Mouse (Mus musculus) forebrain, embryonic 14.5 days (tissue): Measurements from ENCODE around the gene Hemgn. TPM values are rescaled to one million over a fixed set of nuclear protein-coding genes. Genes with fewer than 3 reads are reported as not detected.
A peak's percentile ranks its signal among the peaks of the same experiment; 100 is the strongest.

ENCODE experiments used
- ATAC-seq: fragments of 200-750 bp; cut with Nextera tagmentation; 2 replicates; pipeline ENCODE4 v1.8.0; 2017; ENCODE audit warnings: mild to moderate bottlenecking, moderate library complexity
- DNase-seq: peaks from one replicate; pipeline ENCODE4 v3.0.0-alpha.2; 2015; ENCODE audit warnings: low spot score
- H3K27ac ChIP-seq: fragments of 300-500 bp; sonication (generic); 2 replicates; pipeline ENCODE4 v1.5.1; 2014; ENCODE audit warnings: low read depth, mild to moderate bottlenecking, control low read depth, low read length, moderate library complexity
- H3K27me3 ChIP-seq: fragments of 300-500 bp; sonication (generic); replicated peaks from 2 replicates; pipeline ENCODE4 v1.6.1; 2014; ENCODE audit warnings: low read length, control low read depth, mixed read lengths; ENCODE audit not compliant: control insufficient read depth, insufficient read depth
- H3K36me3 ChIP-seq: fragments of 300-500 bp; sonication (generic); 2 replicates; pipeline ENCODE4 v1.6.1; 2014; ENCODE audit warnings: low read length, control low read depth; ENCODE audit not compliant: control insufficient read depth, insufficient read depth
- H3K4me1 ChIP-seq: fragments of 300-500 bp; sonication (generic); 2 replicates; pipeline ENCODE4 v1.6.1; 2014; ENCODE audit warnings: antibody characterized with exemption, low read length, control low read depth; ENCODE audit not compliant: control insufficient read depth, insufficient read depth
- H3K4me2 ChIP-seq: fragments of 300-500 bp; sonication (generic); 2 replicates; pipeline ENCODE4 v1.6.1; 2014; ENCODE audit warnings: mild to moderate bottlenecking, control low read depth, low read length
- H3K4me3 ChIP-seq: fragments of 300-500 bp; sonication (generic); 2 replicates; pipeline ENCODE4 v1.5.1; 2014; ENCODE audit warnings: low read depth, low read length, control low read depth
- H3K9ac ChIP-seq: fragments of 300-500 bp; sonication (generic); 2 replicates; pipeline ENCODE4 v1.6.1; 2014; ENCODE audit warnings: mild to moderate bottlenecking, low read length, control low read depth, moderate library complexity
- H3K9me3 ChIP-seq: fragments of 300-500 bp; sonication (generic); replicated peaks from 2 replicates; pipeline ENCODE4 v1.6.1; 2016; ENCODE audit warnings: low read length, control low read depth, mixed read lengths; ENCODE audit not compliant: control insufficient read depth
- WGBS: fragments of 180-500 bp; shearing (Covaris S2); extraction: QIAGEN DNeasy Blood & Tissue Kit; methylation state at CpG from one replicate; pipeline ENCODE4 v1.1.7; 2014; 5-methylcytosine and 5-hydroxymethylcytosine counted together
- polyA plus RNA-seq: library from polyadenylated mRNA; unstranded; fragments of >200 nt; fragmentation: Nextera tagmentation; extraction: Ambion mirVana; gene quantifications from 2 replicates; pipeline ENCODE4 v1.2.1, GENCODE M21; 2014

The Hemgn gene
- polyA plus RNA-seq, 1 experiment from 2014 or later: not detected

- no peaks in the 10 kb centered on the region for H3K4me1 ChIP-seq
- no peak overlapping the region for H3K27ac ChIP-seq
- no peaks in the 10 kb centered on the region for H3K36me3 ChIP-seq
- DNase-seq (no peak), ATAC-seq (no peak)
- H3K9me3 ChIP-seq: no peaks in the 10 kb centered on the region
- H3K9ac ChIP-seq: no peak overlapping the region
- WGBS: 53% methylated on average over 12 of the region's 12 CpGs
- no peak overlapping the region for H3K4me2 ChIP-seq
- peaks cover 10% of the 10 kb centered on the region for H3K27me3 ChIP-seq
- H3K4me3 ChIP-seq: no peak overlapping the region
Measured at GRCm38 (mm10) chr4:46356351-46357133, 56.8 kb downstream of the Hemgn start.

GRCm38 (mm10) chr4:46353045-46353444, 60.3 kb downstream of the Hemgn start:
- ATAC-seq: no peak

GRCm38 (mm10) chr4:46349530-46349929, 63.8 kb downstream of the Hemgn start:
- Histone ChIP-seq H3K36me3 (no peaks in the 10 kb centered on the region), H3K27me3 (peaks cover 69% of the 10 kb centered on the region), H3K27ac (no peak overlapping the region), H3K9me3 (no peaks in the 10 kb centered on the region), H3K9ac (no peak overlapping the region), H3K4me2 (no peak overlapping the region), H3K4me3 (no peak overlapping the region), H3K4me1 (no peaks in the 10 kb centered on the region)
- WGBS: 40% methylated on average over 5 of the region's 5 CpGs
- no peak for ATAC-seq
- no peak for DNase-seq

More at GRCm38 (mm10) chr4:46353045-46353444, 60.3 kb downstream of the Hemgn start:
- H3K27me3 ChIP-seq: peaks cover 39% of the 10 kb centered on the region
- DNase-seq: no peak
- H3K4me2 ChIP-seq: no peak overlapping the region
- WGBS: 10% methylated on average over 10 of the region's 10 CpGs
- H3K9ac ChIP-seq: no peak overlapping the region
- no peaks in the 10 kb centered on the region for H3K9me3 ChIP-seq
- no peak overlapping the region for H3K27ac ChIP-seq
- no peaks in the 10 kb centered on the region for H3K36me3 ChIP-seq
- H3K4me1 ChIP-seq: no peaks in the 10 kb centered on the region
- no peak overlapping the region for H3K4me3 ChIP-seq

- no peak overlapping the region for H3K4me3 ChIP-seq
- no peaks in the 10 kb centered on the region for H3K9me3 ChIP-seq
- no peak for DNase-seq
- H3K4me2 ChIP-seq: no peak overlapping the region
- peaks cover 75% of the 10 kb centered on the region for H3K27me3 ChIP-seq
- no peak overlapping the region for H3K9ac ChIP-seq
- H3K36me3 ChIP-seq: no peaks in the 10 kb centered on the region
- H3K27ac ChIP-seq: no peak overlapping the region
- H3K4me1 ChIP-seq: no peaks in the 10 kb centered on the region
- 21% methylated on average over 9 of the region's 9 CpGs for WGBS
- ATAC-seq: no peak
Measured at GRCm38 (mm10) chr4:46348897-46349296, 64.4 kb downstream of the Hemgn start.

GRCm38 (mm10) chr4:46347580-46348515, 65.5 kb downstream of the Hemgn start:
- no peak overlapping the region for H3K27ac ChIP-seq
- H3K4me1 ChIP-seq: no peaks in the 10 kb centered on the region
- H3K36me3 ChIP-seq: no peaks in the 10 kb centered on the region
- no peaks in the 10 kb centered on the region for H3K9me3 ChIP-seq
- no peak overlapping the region for H3K9ac ChIP-seq
- ATAC-seq: no peak
- H3K27me3 ChIP-seq: peaks cover 85% of the 10 kb centered on the region
- H3K4me2 ChIP-seq: no peak overlapping the region
- 2% methylated on average over 41 of the region's 41 CpGs for WGBS
- DNase-seq: peak; percentile 57
- H3K4me3 ChIP-seq: no peak overlapping the region

GRCm38 (mm10) chr4:46347141-46347540, 66.2 kb downstream of the Hemgn start:
- Histone ChIP-seq H3K4me3 (no peak overlapping the region), H3K36me3 (no peaks in the 10 kb centered on the region), H3K27me3 (peaks cover 92% of the 10 kb centered on the region), H3K27ac (no peak overlapping the region), H3K9ac (no peak overlapping the region), H3K4me1 (no peaks in the 10 kb centered on the region), H3K4me2 (no peak overlapping the region), H3K9me3 (no peaks in the 10 kb centered on the region)
- WGBS: 7% methylated on average over 4 of the region's 4 CpGs
- DNase-seq (no peak), ATAC-seq (no peak)

- H3K4me1 ChIP-seq: no peaks in the 10 kb centered on the region
- no peaks in the 10 kb centered on the region for H3K36me3 ChIP-seq
- no peak for ATAC-seq
- no peak overlapping the region for H3K4me2 ChIP-seq
- H3K27ac ChIP-seq: no peak overlapping the region
- H3K9ac ChIP-seq: no peak overlapping the region
- DNase-seq: no peak
- H3K4me3 ChIP-seq: no peak overlapping the region
- no peaks in the 10 kb centered on the region for H3K9me3 ChIP-seq
- WGBS: 18% methylated on average over 6 of the region's 6 CpGs
- peaks cover 94% of the 10 kb centered on the region for H3K27me3 ChIP-seq
Measured at GRCm38 (mm10) chr4:46346221-46346620, 67.1 kb downstream of the Hemgn start.

GRCm38 (mm10) chr4:46345773-46346100, 67.6 kb downstream of the Hemgn start:
- Histone ChIP-seq H3K9ac (no peak overlapping the region), H3K27me3 (peaks cover 94% of the 10 kb centered on the region), H3K4me1 (no peaks in the 10 kb centered on the region), H3K9me3 (no peaks in the 10 kb centered on the region), H3K4me2 (no peak overlapping the region), H3K27ac (no peak overlapping the region), H3K36me3 (no peaks in the 10 kb centered on the region), H3K4me3 (no peak overlapping the region)
- no peak for DNase-seq
- 15% methylated on average over 3 of the region's 3 CpGs for WGBS
- ATAC-seq: no peak
